Mouse (Mus musculus) forebrain, postnatal 0 days (tissue): ENCODE results near the gene Sox6. TPM values are rescaled to one million over a fixed set of nuclear protein-coding genes. Genes with fewer than 3 reads are reported as not detected.

ENCODE experiments used
- ATAC-seq: fragments of 200-750 bp; cut with Nextera tagmentation; 2 replicates; pipeline ENCODE4 v1.8.0; 2017; ENCODE audit warnings: mild to moderate bottlenecking, moderate library complexity
- DNase-seq: peaks from one replicate; pipeline ENCODE4 v3.0.0-alpha.2; 2015
- H3K27ac ChIP-seq: fragments of 300-500 bp; sonication (generic); 2 replicates; pipeline ENCODE4 v1.5.1; 2014; ENCODE audit warnings: low read depth, mild to moderate bottlenecking, antibody characterized with exemption, low read length, moderate library complexity, mixed read lengths
- H3K27me3 ChIP-seq: fragments of 300-500 bp; sonication (generic); 2 replicates; pipeline ENCODE4 v1.6.1; 2014; ENCODE audit warnings: mild to moderate bottlenecking, low read length, mixed read lengths; ENCODE audit not compliant: insufficient read depth
- H3K36me3 ChIP-seq: fragments of 300-500 bp; sonication (generic); 2 replicates; pipeline ENCODE4 v1.6.1; 2014; ENCODE audit warnings: mild to moderate bottlenecking, moderate library complexity; ENCODE audit not compliant: insufficient read depth
- H3K4me1 ChIP-seq: fragments of 300-500 bp; sonication (generic); 2 replicates; pipeline ENCODE4 v1.6.1; 2014; ENCODE audit warnings: antibody characterized with exemption; ENCODE audit not compliant: insufficient read depth
- H3K4me2 ChIP-seq: fragments of 300-500 bp; sonication (generic); 2 replicates; pipeline ENCODE4 v1.6.1; 2014; ENCODE audit warnings: low read depth, mild to moderate bottlenecking, moderate library complexity
- H3K4me3 ChIP-seq: fragments of 300-500 bp; sonication (generic); 2 replicates; pipeline ENCODE4 v1.5.1; 2014; ENCODE audit warnings: low read depth, low read length, mixed read lengths
- H3K9ac ChIP-seq: fragments of 300-500 bp; sonication (generic); 2 replicates; pipeline ENCODE4 v1.6.1; 2014; ENCODE audit warnings: mild to moderate bottlenecking
- H3K9me3 ChIP-seq: fragments of 300-500 bp; sonication (generic); 2 replicates; pipeline ENCODE4 v1.6.1; 2016; ENCODE audit warnings: low read length
- CTCF ChIP-seq: sonication (generic); IDR thresholded peaks from 2 replicates; pipeline ENCODE4 v1.5.1; 2016; ENCODE audit warnings: antibody characterized with exemption, control low read depth, low read depth
- WGBS: fragments of 180-500 bp; shearing (Covaris S2); extraction: QIAGEN DNeasy Blood & Tissue Kit; methylation state at CpG from one replicate; pipeline ENCODE4 v1.1.7; 2014; 5-methylcytosine and 5-hydroxymethylcytosine counted together
- polyA plus RNA-seq: library from polyadenylated mRNA; unstranded; fragments of >200 nt; fragmentation: Nextera tagmentation; extraction: Ambion mirVana; gene quantifications from 2 replicates; pipeline ENCODE4 v1.2.1, GENCODE M21; 2015
- total RNA-seq: library from RNA; depleted of rRNA; stranded (reverse); fragments of >200 nt; gene quantifications from 2 replicates; pipeline ENCODE4 v1.2.3, GENCODE M21; 2014

Sox6 gene
- total and polyA plus RNA-seq, 2 experiments from 2014 or later, result 46.2 to 64.7 TPM

GRCm38 (mm10) chr7:115745672-115746253 lies 292.8 kb downstream of the Sox6 start:
- no peak for DNase-seq
- ATAC-seq, result peak; percentile 90; the same call in 1 of the 2 replicates

GRCm38 (mm10) chr7:115734137-115734536 lies 304.5 kb downstream of the Sox6 start:
- H3K9me3 ChIP-seq, result no peaks in the 10 kb centered on the region
- no peaks in the 10 kb centered on the region for H3K36me3 ChIP-seq
- no peak overlapping the region for H3K27ac ChIP-seq
- H3K4me2 ChIP-seq, result no peak overlapping the region
- no peaks in the 10 kb centered on the region for H3K4me1 ChIP-seq
- DNase-seq, result no peak
- H3K9ac ChIP-seq, result no peak overlapping the region
- TF ChIP-seq CTCF, result no peak
- no peak for ATAC-seq
- WGBS, result 51% methylated on average over 7 of the region's 7 CpGs
- H3K4me3 ChIP-seq, result no peak overlapping the region
- no peaks in the 10 kb centered on the region for H3K27me3 ChIP-seq

More at GRCm38 (mm10) chr7:115745672-115746253, 292.8 kb downstream of the Sox6 start:
- Histone ChIP-seq H3K4me3 (no peak overlapping the region), H3K9ac (no peak overlapping the region), H3K4me2 (no peak overlapping the region), H3K36me3 (no peaks in the 10 kb centered on the region), H3K4me1 (no peaks in the 10 kb centered on the region; the same call in 1 of the 2 replicates), H3K9me3 (no peaks in the 10 kb centered on the region), H3K27me3 (no peaks in the 10 kb centered on the region), H3K27ac (no peak overlapping the region)
- 16% methylated on average over 4 of the region's 4 CpGs for WGBS
- no peak for TF ChIP-seq CTCF

- Histone ChIP-seq H3K9ac (no peak overlapping the region), H3K27ac (no peak overlapping the region), H3K4me2 (no peak overlapping the region), H3K9me3 (no peaks in the 10 kb centered on the region), H3K4me3 (no peak overlapping the region), H3K27me3 (no peaks in the 10 kb centered on the region), H3K36me3 (no peaks in the 10 kb centered on the region), H3K4me1 (no peaks in the 10 kb centered on the region)
- no peak for TF ChIP-seq CTCF
- 43% methylated on average over 1 of the region's 1 CpGs for WGBS
- ATAC-seq, result no peak
- no peak for DNase-seq
Observed at GRCm38 (mm10) chr7:115732824-115733223, 305.8 kb downstream of the Sox6 start.

- TF ChIP-seq CTCF, result no peak
- Histone ChIP-seq H3K36me3 (no peaks in the 10 kb centered on the region), H3K9ac (no peak overlapping the region), H3K4me1 (no peaks in the 10 kb centered on the region), H3K4me2 (no peak overlapping the region), H3K4me3 (no peak overlapping the region), H3K9me3 (no peaks in the 10 kb centered on the region), H3K27ac (no peak overlapping the region), H3K27me3 (no peaks in the 10 kb centered on the region)
- WGBS, result 93% methylated on average over 2 of the region's 2 CpGs
- DNase-seq (no peak), ATAC-seq (no peak)
Observed at GRCm38 (mm10) chr7:115726776-115727175, 311.8 kb downstream of the Sox6 start.

- DNase-seq (no peak), ATAC-seq (no peak)
- Histone ChIP-seq H3K9ac (no peak overlapping the region), H3K4me3 (no peak overlapping the region), H3K36me3 (no peaks in the 10 kb centered on the region), H3K9me3 (no peaks in the 10 kb centered on the region), H3K27me3 (no peaks in the 10 kb centered on the region), H3K27ac (no peak overlapping the region), H3K4me2 (no peak overlapping the region), H3K4me1 (no peaks in the 10 kb centered on the region; the same call in 1 of the 2 replicates)
- 91% methylated on average over 2 of the region's 2 CpGs for WGBS
- TF ChIP-seq CTCF, result no peak
Observed at GRCm38 (mm10) chr7:115724404-115724803, 314.2 kb downstream of the Sox6 start.

GRCm38 (mm10) chr7:115721624-115722540 lies 316.7 kb downstream of the Sox6 start:
- peak; percentile 25 for DNase-seq
- no peak overlapping the region for H3K27ac ChIP-seq

GRCm38 (mm10) chr7:115719791-115720190 lies 318.8 kb downstream of the Sox6 start:
- H3K9me3 ChIP-seq, result no peaks in the 10 kb centered on the region
- no peak overlapping the region for H3K4me3 ChIP-seq
- H3K27ac ChIP-seq, result no peak overlapping the region
- no peaks in the 10 kb centered on the region; the same call in 1 of the 2 replicates for H3K4me1 ChIP-seq
- no peaks in the 10 kb centered on the region for H3K27me3 ChIP-seq
- H3K9ac ChIP-seq, result no peak overlapping the region
- DNase-seq (no peak), ATAC-seq (no peak)
- 77% methylated on average over 3 of the region's 3 CpGs for WGBS
- TF ChIP-seq CTCF, result no peak
- H3K4me2 ChIP-seq, result no peak overlapping the region
- no peaks in the 10 kb centered on the region for H3K36me3 ChIP-seq

More at GRCm38 (mm10) chr7:115721624-115722540, 316.7 kb downstream of the Sox6 start:
- no peak for TF ChIP-seq CTCF
- peak; percentile 61 for ATAC-seq
- no peaks in the 10 kb centered on the region for H3K27me3 ChIP-seq
- no peak overlapping the region for H3K9ac ChIP-seq
- no peak overlapping the region for H3K4me3 ChIP-seq
- H3K4me1 ChIP-seq, result no peaks in the 10 kb centered on the region; the same call in 1 of the 2 replicates
- WGBS, result 9% methylated on average over 7 of the region's 7 CpGs
- no peaks in the 10 kb centered on the region for H3K36me3 ChIP-seq
- H3K9me3 ChIP-seq, result no peaks in the 10 kb centered on the region
- H3K4me2 ChIP-seq, result no peak overlapping the region
